Mouse (Mus musculus) intestine, embryonic 14.5 days (tissue): ENCODE results near the gene Upp1. TPM values are rescaled to one million over a fixed set of nuclear protein-coding genes. Genes with fewer than 3 reads are reported as not detected.

Experiments used
- polyA plus RNA-seq: library from polyadenylated mRNA; unstranded; fragments of >200 nt; fragmentation: Nextera tagmentation; extraction: Ambion mirVana; gene quantifications from 2 replicates; pipeline ENCODE4 v1.2.1, GENCODE M21; 2014

The Upp1 gene
- polyA plus RNA-seq, 1 experiment from 2014 or later = 6.7 TPM

Other genes starting within 250 kb of the Upp1 start
- gene Pkd1l1, start 144.8 kb upstream of the Upp1 start, polyA plus RNA-seq = 0.05 and 0.15 TPM in 2 replicates
- gene Hus1, start 106.9 kb upstream of the Upp1 start, polyA plus RNA-seq = 16.9 and 17.9 TPM in 2 replicates
- gene Gm11992, start 69.5 kb upstream of the Upp1 start, polyA plus RNA-seq = 0.31 and 0.51 TPM in 2 replicates
- gene Sun3, start 69.1 kb upstream of the Upp1 start, polyA plus RNA-seq = 0.15 and 0.16 TPM in 2 replicates
- gene Abca13, start 73.8 kb downstream of the Upp1 start, polyA plus RNA-seq = 0.03 and 0.07 TPM in 2 replicates